Mouse (Mus musculus): Measurements from ENCODE around the gene Guca2a. TPM values are rescaled to one million over a fixed set of nuclear protein-coding genes. Genes with fewer than 3 reads are reported as not detected.

Gene Guca2a
- polyA plus RNA-seq (2012; rRNA removed): 0.18 TPM in 1 of 2 replicates, not detected in the other

GRCm38 (mm10) chr4:119637176-119637845 is at the start of gene Guca2a:
Gene Guca2a (plus strand): TSS chr4:119637704.

GRCm38 (mm10) chr4:119658731-119659130 is 21.2 kb downstream of the Guca2a start, which contains the start of gene Guca2b:
Gene Guca2b (minus strand): TSS chr4:119658954.

Other genes starting within 250 kb of the Guca2a start
- 1.3 and 1.6 TPM in 2 replicates for gene Ccdc30, start 222.2 kb upstream of the Guca2a start, polyA plus RNA-seq (2012; rRNA removed)
- gene Ppcs, start 215.3 kb upstream of the Guca2a start, polyA plus RNA-seq (2012; rRNA removed): 12.4 and 13.9 TPM in 2 replicates
- 0.63 and 0.72 TPM in 2 replicates for gene Zmynd12, start 214.9 kb upstream of the Guca2a start, polyA plus RNA-seq (2012; rRNA removed)
- 0.01 and 0.02 TPM in 2 replicates for gene Rimkla, start 145.1 kb upstream of the Guca2a start, polyA plus RNA-seq (2012; rRNA removed)
- gene Foxj3, start 100.7 kb upstream of the Guca2a start, polyA plus RNA-seq (2012; rRNA removed): 4.6 and 5.7 TPM in 2 replicates
- 3.5 and 5.4 TPM in 2 replicates for gene Frg2f1, start 98.2 kb upstream of the Guca2a start, polyA plus RNA-seq (2012; rRNA removed)
- gene Guca2b, start 21.2 kb downstream of the Guca2a start, polyA plus RNA-seq (2012; rRNA removed): 0.43 and 1.0 TPM in 2 replicates
- gene Hivep3, start 96.1 kb downstream of the Guca2a start, polyA plus RNA-seq (2012; rRNA removed): 3.6 and 4.2 TPM in 2 replicates